Mouse (Mus musculus): Measurements from ENCODE around the gene Cdc42ep1. TPM values are rescaled to one million over a fixed set of nuclear protein-coding genes. Genes with fewer than 3 reads are reported as not detected.

Gene Cdc42ep1
- total and polyA plus RNA-seq, 2 experiments from 2014 or later, result 27.4 to 44.7 TPM

DNA sequence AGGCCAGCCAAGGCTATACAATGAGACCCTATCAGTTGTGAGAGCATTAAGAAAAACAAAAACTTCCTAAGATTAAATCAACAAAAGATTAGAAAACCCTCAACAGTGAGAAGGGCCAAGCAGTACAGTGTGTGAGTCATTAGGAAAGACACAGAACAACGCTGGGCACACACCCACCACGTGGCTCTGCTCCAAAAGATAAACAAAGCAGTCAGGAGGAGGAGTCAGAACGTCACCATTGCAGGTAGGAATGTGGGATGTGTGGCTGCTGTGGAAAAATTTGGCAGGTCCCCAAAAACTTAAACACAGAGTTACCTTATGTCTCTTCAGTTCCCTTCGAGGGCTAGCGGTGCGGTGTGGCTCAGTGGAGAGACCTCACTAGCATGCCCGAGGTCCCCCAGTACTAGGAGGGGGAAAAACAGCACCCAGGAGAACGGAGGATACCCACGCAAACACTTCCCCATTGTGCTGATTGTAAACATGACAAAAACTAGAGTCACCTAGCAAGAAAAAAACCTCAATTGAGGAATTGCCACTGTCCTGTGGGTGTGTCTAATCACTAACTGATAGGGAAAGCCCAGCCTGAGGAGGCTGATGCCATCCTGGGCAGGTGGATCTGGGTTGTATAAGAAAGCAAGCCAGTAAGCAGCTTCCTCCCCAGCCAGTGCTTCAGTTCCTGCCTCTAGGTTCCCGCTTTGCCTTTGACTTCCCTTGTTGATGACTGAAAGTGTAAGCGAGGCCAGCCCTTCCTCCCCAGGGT, 26.9 kb upstream of the Cdc42ep1 start:
- Histone ChIP-seq H3K9me3 (replicated peaks; ENCODE audit: control insufficient read depth, low read length) (no peaks in the 10 kb centered on the region), H3K4me2 (ENCODE audit: low read depth, low read length) (no peak overlapping the region), H3K4me3 (ENCODE audit: low read depth, low read length) (no peak overlapping the region), H3K27ac (ENCODE audit: low read depth) (peak overlapping the region; percentile 27; the same call in 1 of the 2 replicates), H3K4me1 (ENCODE audit: control insufficient read depth, insufficient read depth) (peaks cover 7% of the 10 kb centered on the region), H3K9ac (replicated peaks; ENCODE audit: low read depth, low read length) (no peak overlapping the region), H3K27me3 (ENCODE audit: control insufficient read depth, insufficient read depth, low read length) (no peaks in the 10 kb centered on the region), H3K36me3 (replicated peaks; ENCODE audit: control insufficient read depth, insufficient read depth, low read length) (no peaks in the 10 kb centered on the region)
- 20% methylated on average over 11 of the region's 11 CpGs for WGBS
- DNase-seq (ENCODE audit: low spot score) (peak; percentile 63), ATAC-seq (ENCODE audit: insufficient read depth, low read depth) (peak; percentile 30; the same call in 1 of the 2 replicates)
- TF ChIP-seq EP300 (IDR thresholded peaks at IDR 0.05; ENCODE audit: low read depth), result no peak
- TF ChIP-seq CTCF (IDR thresholded peaks at IDR 0.05; ENCODE audit: low read depth), result no peak

DNA sequence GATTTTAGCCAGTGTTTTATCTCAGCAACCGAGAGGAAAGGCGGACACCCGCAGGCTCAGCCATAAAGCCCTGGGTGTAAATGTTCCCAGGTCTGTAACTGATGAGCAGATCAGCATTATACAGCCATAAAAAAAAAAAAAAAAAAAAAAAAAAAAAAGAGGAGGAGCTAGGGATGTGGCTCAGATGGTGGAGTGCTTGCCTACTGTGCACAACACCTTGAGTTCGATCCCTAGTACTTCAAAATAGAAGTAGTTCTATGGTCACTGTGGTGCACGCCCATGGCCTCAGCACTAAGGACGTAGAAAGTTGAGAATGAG, 26.4 kb upstream of the Cdc42ep1 start:
- Histone ChIP-seq H3K9ac (replicated peaks; ENCODE audit: low read depth, low read length) (no peak overlapping the region), H3K36me3 (replicated peaks; ENCODE audit: control insufficient read depth, insufficient read depth, low read length) (no peaks in the 10 kb centered on the region), H3K4me1 (ENCODE audit: control insufficient read depth, insufficient read depth) (peaks cover 7% of the 10 kb centered on the region), H3K4me2 (ENCODE audit: low read depth, low read length) (no peak overlapping the region), H3K9me3 (replicated peaks; ENCODE audit: control insufficient read depth, low read length) (no peaks in the 10 kb centered on the region), H3K4me3 (ENCODE audit: low read depth, low read length) (no peak overlapping the region), H3K27ac (ENCODE audit: low read depth) (0 out of 2 replicates have a peak overlapping the region, but pooled peaks have one; percentile 27), H3K27me3 (ENCODE audit: control insufficient read depth, insufficient read depth, low read length) (no peaks in the 10 kb centered on the region)
- 0 out of 2 replicates have a peak, but pooled peaks have one; percentile 14 for ATAC-seq (ENCODE audit: insufficient read depth, low read depth)
- 42% methylated on average over 6 of the region's 6 CpGs for WGBS
- TF ChIP-seq CTCF (IDR thresholded peaks at IDR 0.05; ENCODE audit: low read depth) (no peak), EP300 (IDR thresholded peaks at IDR 0.05; ENCODE audit: low read depth) (no peak)
- DNase-seq (ENCODE audit: low spot score), result no peak

DNA sequence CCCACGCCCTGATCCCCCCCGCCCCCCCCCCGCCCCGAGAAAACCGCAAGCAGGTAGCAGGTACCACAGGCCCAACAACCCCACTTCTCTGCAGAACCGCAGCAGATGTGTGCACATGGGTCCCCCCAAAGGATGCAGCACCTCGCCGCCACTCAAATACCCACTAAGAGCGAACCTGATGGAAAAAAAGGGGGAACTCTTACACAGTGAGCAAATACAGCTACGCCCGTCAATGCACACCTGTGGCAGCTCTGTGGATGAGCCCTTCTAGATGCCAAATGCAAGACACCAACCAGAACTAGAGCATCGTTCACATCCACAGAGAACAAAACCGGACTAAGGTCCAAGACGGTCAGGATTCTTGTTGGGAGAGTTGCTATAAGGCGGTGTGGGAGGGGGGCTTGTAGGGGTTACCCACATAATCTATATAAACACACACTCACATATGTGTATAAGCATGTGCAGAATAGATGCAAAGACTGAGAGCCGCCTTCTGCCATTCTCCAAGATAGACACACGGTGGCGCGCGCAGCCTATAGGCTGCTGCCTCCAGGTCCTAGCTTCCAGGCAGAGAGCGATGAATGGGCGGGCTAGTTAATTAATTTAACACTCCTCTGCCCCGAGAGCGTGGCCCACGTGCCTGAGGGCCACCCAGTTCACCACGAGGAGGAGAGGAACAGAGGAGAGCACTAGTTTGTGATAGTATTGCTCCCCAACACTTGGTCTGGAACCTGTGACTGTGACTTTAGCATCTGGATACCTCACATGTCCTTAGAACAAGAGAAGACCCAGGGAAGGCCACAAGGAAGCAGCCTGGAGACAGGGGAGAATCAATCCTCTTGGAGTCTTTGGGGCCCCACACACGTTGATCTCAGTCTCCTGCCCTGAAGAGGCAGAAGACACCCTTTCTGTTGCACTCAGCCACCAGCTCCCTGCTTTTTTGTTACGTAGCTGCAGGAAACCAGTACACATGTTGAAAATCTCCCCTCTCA, 15.9 kb upstream of the Cdc42ep1 start:
- TF ChIP-seq EP300 (IDR thresholded peaks at IDR 0.05; ENCODE audit: low read depth) (no peak; the same call in 1 of the 2 replicates), CTCF (IDR thresholded peaks at IDR 0.05; ENCODE audit: low read depth) (peak; percentile 94)
- no peaks in the 10 kb centered on the region for H3K36me3 ChIP-seq (replicated peaks; ENCODE audit: control insufficient read depth, insufficient read depth, low read length)
- ATAC-seq (ENCODE audit: insufficient read depth, low read depth), result peak; percentile 76; the same call in 1 of the 2 replicates
- H3K4me2 ChIP-seq (ENCODE audit: low read depth, low read length), result no peak overlapping the region
- 0 out of 2 replicates have a peak, but pooled peaks cover 13% of the 10 kb centered on the region for H3K27me3 ChIP-seq (ENCODE audit: control insufficient read depth, insufficient read depth, low read length)
- 17% methylated on average over 28 of the region's 28 CpGs for WGBS
- peak; percentile 84 for DNase-seq (ENCODE audit: low spot score)
- no peak overlapping the region for H3K9ac ChIP-seq (replicated peaks; ENCODE audit: low read depth, low read length)
- no peaks in the 10 kb centered on the region for H3K9me3 ChIP-seq (replicated peaks; ENCODE audit: control insufficient read depth, low read length)
- H3K4me3 ChIP-seq (ENCODE audit: low read depth, low read length), result no peak overlapping the region
- H3K27ac ChIP-seq (ENCODE audit: low read depth), result no peak overlapping the region
- H3K4me1 ChIP-seq (ENCODE audit: control insufficient read depth, insufficient read depth), result 0 out of 2 replicates have a peak, but pooled peaks cover 7% of the 10 kb centered on the region

DNA sequence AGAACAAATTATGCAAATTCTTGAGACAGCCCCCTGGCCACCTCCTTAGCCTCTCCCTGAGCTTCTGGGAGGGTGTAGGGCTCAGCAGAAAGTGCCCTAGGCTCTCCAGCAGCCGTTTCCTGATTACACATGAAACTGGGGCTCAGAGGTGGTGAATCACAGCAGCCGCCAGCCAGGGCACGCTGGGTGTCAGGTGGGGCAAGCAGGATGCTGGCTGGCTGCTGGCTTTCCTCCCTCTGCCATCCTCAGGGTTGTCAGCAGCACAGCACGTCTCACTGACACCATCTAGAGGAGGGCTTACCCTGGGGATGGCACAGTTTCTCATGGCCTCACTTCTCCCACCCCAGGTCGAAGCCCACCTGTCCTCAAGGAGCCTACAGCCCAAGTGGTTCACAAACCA, 14.1 kb upstream of the Cdc42ep1 start:
- Histone ChIP-seq H3K4me3 (ENCODE audit: low read depth, low read length) (no peak overlapping the region), H3K9ac (replicated peaks; ENCODE audit: low read depth, low read length) (no peak overlapping the region), H3K9me3 (replicated peaks; ENCODE audit: control insufficient read depth, low read length) (no peaks in the 10 kb centered on the region), H3K4me1 (ENCODE audit: control insufficient read depth, insufficient read depth) (0 out of 2 replicates have a peak, but pooled peaks cover 13% of the 10 kb centered on the region), H3K27ac (ENCODE audit: low read depth) (no peak overlapping the region), H3K36me3 (replicated peaks; ENCODE audit: control insufficient read depth, insufficient read depth, low read length) (no peaks in the 10 kb centered on the region), H3K4me2 (ENCODE audit: low read depth, low read length) (no peak overlapping the region), H3K27me3 (ENCODE audit: control insufficient read depth, insufficient read depth, low read length) (0 out of 2 replicates have a peak, but pooled peaks cover 13% of the 10 kb centered on the region)
- 17% methylated on average over 5 of the region's 5 CpGs for WGBS
- ATAC-seq (ENCODE audit: insufficient read depth, low read depth), result no peak
- TF ChIP-seq CTCF (IDR thresholded peaks at IDR 0.05; ENCODE audit: low read depth) (no peak), EP300 (IDR thresholded peaks at IDR 0.05; ENCODE audit: low read depth) (no peak)
- no peak for DNase-seq (ENCODE audit: low spot score)

DNA sequence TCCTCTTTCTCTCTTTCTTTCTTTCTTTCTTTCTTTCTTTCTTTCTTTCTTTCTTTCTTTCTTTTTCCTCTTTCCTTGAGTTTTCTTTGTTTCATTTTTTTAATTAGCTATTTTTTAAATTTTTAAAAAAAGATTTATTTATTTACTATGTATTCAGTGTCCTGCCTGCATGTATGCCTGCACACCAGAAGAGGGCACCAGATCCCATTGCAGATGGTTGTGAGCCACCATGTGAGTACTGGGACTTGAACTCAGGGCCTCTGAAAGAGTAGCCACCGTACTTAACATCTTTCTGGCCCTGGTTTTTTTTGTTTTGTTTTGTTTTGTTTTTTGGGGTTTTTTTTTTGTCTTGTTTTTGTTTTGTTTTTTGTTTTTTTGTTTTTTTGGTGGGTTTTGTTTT, 12.8 kb upstream of the Cdc42ep1 start:
- H3K9ac ChIP-seq (replicated peaks; ENCODE audit: low read depth, low read length), result no peak overlapping the region
- 0 out of 2 replicates have a peak, but pooled peaks cover 13% of the 10 kb centered on the region for H3K27me3 ChIP-seq (ENCODE audit: control insufficient read depth, insufficient read depth, low read length)
- DNase-seq (ENCODE audit: low spot score) (no peak), ATAC-seq (ENCODE audit: insufficient read depth, low read depth) (no peak)
- no peak overlapping the region for H3K4me3 ChIP-seq (ENCODE audit: low read depth, low read length)
- peak; percentile 17; the same call in 1 of the 2 replicates for TF ChIP-seq CTCF (IDR thresholded peaks at IDR 0.05; ENCODE audit: low read depth)
- TF ChIP-seq EP300 (IDR thresholded peaks at IDR 0.05; ENCODE audit: low read depth), result no peak
- no peak overlapping the region for H3K27ac ChIP-seq (ENCODE audit: low read depth)
- no peaks in the 10 kb centered on the region for H3K9me3 ChIP-seq (replicated peaks; ENCODE audit: control insufficient read depth, low read length)
- H3K4me2 ChIP-seq (ENCODE audit: low read depth, low read length), result no peak overlapping the region
- WGBS, result 88% methylated on average over 1 of the region's 1 CpGs
- peaks cover 21% of the 10 kb centered on the region; the same call in 1 of the 2 replicates for H3K4me1 ChIP-seq (ENCODE audit: control insufficient read depth, insufficient read depth)
- no peaks in the 10 kb centered on the region for H3K36me3 ChIP-seq (replicated peaks; ENCODE audit: control insufficient read depth, insufficient read depth, low read length)
